Mouse (Mus musculus) left cerebral cortex, adult 2 months (tissue): ENCODE data around the gene Tmcc1. TPM values are rescaled to one million over a fixed set of nuclear protein-coding genes. Genes with fewer than 3 reads are reported as not detected.
"Not testable (repeated sequence)": the region's sequence is repeated elsewhere in the genome, so short reads cannot be mapped to it uniquely, and the experiment has no call there.

Experiments
- DNase-seq, 2 experiments: peaks; one replicate each; pipeline ENCODE4 v3.0.0; 2021 to 2022; ENCODE audit warnings: low spot score in 2 of 2, mixed read lengths in 1 of 2; ENCODE audit errors: extremely low spot score in 1 of 2
- H3K27ac ChIP-seq: fragments of 200-600 bp; 2 replicates; pipeline ENCODE4 v1.8.1; 2022
- H3K4me3 ChIP-seq: fragments of 200-600 bp; 2 replicates; pipeline ENCODE4 v1.8.1; 2022
- CTCF ChIP-seq: fragments of 200-600 bp; IDR thresholded peaks from 2 replicates; pipeline ENCODE4 v1.8.1; 2022; ENCODE audit warnings: antibody characterized with exemption, mild to moderate bottlenecking, moderate library complexity
- intact Hi-C: fragments of 180-260 bp; cut with DNase I; formaldehyde crosslinking; loops from one replicate; pipeline ENCODE4 v1.15.1; 2025
- total RNA-seq, 2 experiments: library from RNA; stranded (reverse); gene quantifications; 2 replicates each; pipeline ENCODE4 v1.2.3; 2021

Gene Tmcc1
- total RNA-seq, 2 experiments from 2014 or later, result 72.8 to 76.7 TPM

- H3K4me3 ChIP-seq, result no peak overlapping the region
- intact Hi-C loops, result loop anchor here (5.0 kb wide), 1 partner anchor 242 kb away; no protein-coding TSS in a partner anchor
- no peak for DNase-seq
- peak; percentile 60 for TF ChIP-seq CTCF
- no peak overlapping the region for H3K27ac ChIP-seq
Measured at GRCm38 (mm10) chr6:116139143-116139856, 54.0 kb downstream of the Tmcc1 start.

DNA sequence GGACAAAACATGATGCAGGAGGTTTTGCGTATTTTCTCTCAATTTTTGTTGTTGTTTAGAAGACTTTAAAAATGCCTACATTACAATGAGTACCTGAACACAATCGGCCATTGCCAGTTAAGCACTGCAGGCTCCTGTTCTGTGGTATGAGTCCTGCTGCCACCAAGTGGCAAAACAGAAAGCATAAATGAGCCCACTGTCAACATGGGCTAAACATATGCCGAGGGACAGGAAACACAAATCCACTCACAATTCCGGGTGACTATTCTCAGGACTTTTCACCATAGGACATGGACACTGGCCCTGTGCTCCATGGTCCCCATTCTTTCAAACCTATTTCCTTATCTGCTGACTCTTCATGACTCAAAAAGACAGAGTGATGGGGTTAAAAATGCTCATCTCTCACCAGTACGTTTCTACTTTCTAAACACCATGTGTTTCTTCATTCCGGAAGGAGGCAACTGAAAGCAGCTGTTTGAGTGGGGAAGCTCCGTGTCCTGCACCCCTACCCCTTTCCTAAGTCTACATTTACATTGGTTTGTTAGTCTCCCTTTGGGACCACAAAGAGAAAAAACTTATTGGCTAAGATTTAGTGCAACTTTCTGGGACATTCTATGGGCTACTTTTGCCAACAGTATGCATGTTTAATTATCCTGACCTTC, 57.2 kb downstream of the Tmcc1 start:
- Histone ChIP-seq H3K4me3 (no peak overlapping the region), H3K27ac (no peak overlapping the region)
- no peak for DNase-seq
- intact Hi-C loops, result loop anchor here (5.0 kb wide), 1 partner anchor 239 kb away; no protein-coding TSS in a partner anchor
- peak; percentile 59 for TF ChIP-seq CTCF

GRCm38 (mm10) chr6:116133756-116134155, 59.5 kb downstream of the Tmcc1 start:
- Histone ChIP-seq H3K27ac (no peak overlapping the region), H3K4me3 (no peak overlapping the region)
- intact Hi-C loops, result no loop called here
- DNase-seq, result no peak
- no peak for TF ChIP-seq CTCF

GRCm38 (mm10) chr6:116131771-116132170, 61.5 kb downstream of the Tmcc1 start:
- intact Hi-C loops, result no loop called here
- Histone ChIP-seq H3K4me3 (no peak overlapping the region), H3K27ac (no peak overlapping the region)
- DNase-seq, result no peak
- TF ChIP-seq CTCF, result no peak

DNA sequence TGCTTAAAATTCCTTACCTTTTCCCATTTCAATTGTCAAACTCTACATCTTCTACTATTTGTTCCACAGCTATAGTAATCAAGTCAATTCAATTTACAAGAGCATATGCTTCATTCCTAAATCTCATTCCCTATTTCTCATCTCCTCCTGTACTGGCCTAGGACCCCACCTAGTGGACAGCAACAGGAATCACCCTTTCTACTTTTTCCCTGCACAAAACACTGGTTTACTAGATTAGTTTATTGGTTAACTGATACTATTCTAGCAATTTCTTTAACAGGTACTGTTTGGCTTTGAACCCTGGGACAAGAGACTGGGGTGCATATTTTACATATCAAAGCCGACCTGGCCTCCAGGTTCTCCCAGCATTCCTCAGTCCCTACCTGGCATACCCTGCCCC, 64.6 kb downstream of the Tmcc1 start:
- TF ChIP-seq CTCF, result peak; percentile 90

DNA sequence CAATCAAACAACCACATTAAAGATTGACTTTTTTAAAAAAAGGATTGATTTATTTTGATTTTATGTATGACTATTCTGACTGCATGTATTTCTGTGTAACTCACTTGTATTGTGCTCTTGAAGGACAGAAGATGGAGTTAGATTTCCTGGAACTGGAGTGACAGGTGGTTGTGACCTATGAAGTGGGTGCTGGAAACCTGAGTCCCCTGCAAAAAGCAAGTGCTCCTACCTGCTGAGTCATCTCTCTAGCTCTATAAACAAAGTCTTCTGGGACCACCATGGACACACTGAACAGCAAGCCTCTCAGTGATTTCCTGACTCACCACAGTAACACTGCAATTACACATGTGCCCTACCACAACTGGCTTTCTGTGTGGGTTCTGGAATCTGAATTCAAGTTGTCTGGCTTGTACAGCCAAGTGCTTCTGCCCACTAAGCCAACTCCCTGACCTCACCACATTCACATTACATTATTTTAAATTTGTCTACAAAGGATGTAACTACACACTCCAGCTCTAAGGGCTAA, 65.3 kb downstream of the Tmcc1 start:
- intact Hi-C loops, result loop anchor here (1.0 to 5.0 kb wide), 2 partner anchors 118 to 226 kb away; no protein-coding TSS in a partner anchor
- H3K4me3 ChIP-seq, result no peak overlapping the region
- H3K27ac ChIP-seq, result no peak overlapping the region
- no peak for TF ChIP-seq CTCF
- no peak for DNase-seq

More for the DNA sequence above, 64.6 kb downstream of the Tmcc1 start:
- Histone ChIP-seq H3K27ac (no peak overlapping the region), H3K4me3 (no peak overlapping the region)
- no peak for DNase-seq
- intact Hi-C loops, result loop anchor here (1.0 to 5.0 kb wide), 2 partner anchors 118 to 226 kb away; no protein-coding TSS in a partner anchor

GRCm38 (mm10) chr6:116126577-116126976, 66.7 kb downstream of the Tmcc1 start:
- Histone ChIP-seq H3K4me3 (no peak overlapping the region), H3K27ac (no peak overlapping the region)
- TF ChIP-seq CTCF, result no peak
- DNase-seq, result no peak
- intact Hi-C loops, result loop anchor here (5.0 kb wide), 1 partner anchor 224 kb away; no protein-coding TSS in a partner anchor

- intact Hi-C loops, result no loop called here
- no peak for TF ChIP-seq CTCF
- Histone ChIP-seq H3K27ac (no peak overlapping the region), H3K4me3 (no peak overlapping the region)
- DNase-seq, result no peak
Measured at GRCm38 (mm10) chr6:116122881-116123280, 70.4 kb downstream of the Tmcc1 start.

DNA sequence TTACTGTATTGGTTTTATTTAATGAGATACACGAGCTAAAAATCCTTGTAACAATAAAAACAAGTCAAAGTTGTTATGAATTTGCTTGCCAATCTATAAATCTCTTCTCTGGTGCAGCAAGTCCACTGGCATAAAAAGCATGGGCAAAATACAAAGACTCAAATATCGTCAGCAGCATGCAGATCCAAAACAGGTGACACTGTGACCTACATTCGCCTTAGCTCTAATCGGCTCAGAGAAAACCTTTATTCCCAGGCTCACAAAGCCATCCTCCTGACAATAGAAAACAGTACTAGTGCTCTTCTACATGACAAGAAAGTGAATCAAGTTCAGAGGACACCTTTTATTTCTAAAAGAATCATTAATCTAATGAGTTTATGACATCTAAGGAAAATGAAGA, 73.6 kb downstream of the Tmcc1 start:
- TF ChIP-seq CTCF, result no peak
- DNase-seq, result no peak
- Histone ChIP-seq H3K4me3 (no peak overlapping the region), H3K27ac (no peak overlapping the region)
- intact Hi-C loops, result no loop called here

DNA sequence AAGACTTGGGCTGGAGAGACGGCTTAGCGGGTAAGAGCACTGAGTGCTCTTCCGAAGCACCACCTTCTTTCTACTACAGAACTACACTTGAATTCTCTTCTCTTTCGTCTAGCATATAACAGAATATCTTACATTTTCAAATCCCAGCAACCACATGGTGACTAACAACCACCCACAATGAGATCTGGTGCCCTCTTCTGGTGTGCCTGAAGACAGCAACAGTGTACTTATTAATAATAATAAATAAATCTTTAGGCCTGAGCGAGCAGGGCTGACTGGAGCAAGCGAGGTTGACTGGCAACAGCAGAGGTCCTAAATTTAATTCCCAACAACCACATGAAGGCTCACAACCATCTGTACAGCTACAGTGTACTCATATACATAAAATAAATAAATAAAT, 76.7 kb downstream of the Tmcc1 start:
- DNase-seq, H3K27ac ChIP-seq, intact Hi-C loops, H3K4me3 ChIP-seq: not testable (repeated sequence)
- peak; percentile 38 for TF ChIP-seq CTCF

- intact Hi-C loops, result no loop called here
- no peak for DNase-seq
Measured at GRCm38 (mm10) chr6:116110588-116110987, 82.7 kb downstream of the Tmcc1 start.

More at GRCm38 (mm10) chr6:116110588-116110987, 82.7 kb downstream of the Tmcc1 start:
- Histone ChIP-seq H3K4me3 (no peak overlapping the region), H3K27ac (no peak overlapping the region)
- no peak for TF ChIP-seq CTCF
